Mouse (Mus musculus) neural tube, embryonic 12.5 days (tissue): ENCODE data around the gene Serpinf2. TPM values are rescaled to one million over a fixed set of nuclear protein-coding genes. Genes with fewer than 3 reads are reported as not detected.

ENCODE experiments used
- ATAC-seq: fragments of 200-750 bp; cut with Nextera tagmentation; 2 replicates; pipeline ENCODE4 v1.8.0; 2017; ENCODE audit warnings: low read depth, mild to moderate bottlenecking, moderate TSS enrichment, moderate library complexity; ENCODE audit not compliant: low FRiP score
- H3K27ac ChIP-seq: fragments of 300-500 bp; sonication (generic); 2 replicates; pipeline ENCODE4 v1.5.1; 2016
- H3K27me3 ChIP-seq: fragments of 300-500 bp; sonication (generic); replicated peaks from 2 replicates; pipeline ENCODE4 v1.6.1; 2016; ENCODE audit warnings: mild to moderate bottlenecking
- H3K36me3 ChIP-seq: fragments of 300-500 bp; sonication (generic); 2 replicates; pipeline ENCODE4 v1.6.1; 2016; ENCODE audit warnings: mild to moderate bottlenecking
- H3K4me1 ChIP-seq: fragments of 300-500 bp; sonication (generic); 2 replicates; pipeline ENCODE4 v1.6.1; 2016
- H3K4me2 ChIP-seq: fragments of 300-500 bp; sonication (generic); replicated peaks from 2 replicates; pipeline ENCODE4 v1.6.1; 2016; ENCODE audit warnings: mild to moderate bottlenecking
- H3K4me3 ChIP-seq: fragments of 300-500 bp; sonication (generic); 2 replicates; pipeline ENCODE4 v1.5.1; 2016
- H3K9ac ChIP-seq: fragments of 300-500 bp; sonication (generic); 2 replicates; pipeline ENCODE4 v1.6.1; 2016; ENCODE audit warnings: mild to moderate bottlenecking
- H3K9me3 ChIP-seq: fragments of 300-500 bp; sonication (generic); 2 replicates; pipeline ENCODE4 v1.6.1; 2016; ENCODE audit warnings: mild to moderate bottlenecking
- WGBS: fragments of 180-500 bp; shearing (Covaris S2); methylation state at CpG from one replicate; pipeline ENCODE4 v1.1.7; 2016; 5-methylcytosine and 5-hydroxymethylcytosine counted together
- polyA plus RNA-seq: library from polyadenylated mRNA; unstranded; fragments of >200 nt; fragmentation: Nextera tagmentation; extraction: Ambion mirVana; gene quantifications from 2 replicates; pipeline ENCODE4 v1.2.1, GENCODE M21; 2016

Serpinf2 gene
- polyA plus RNA-seq, 1 experiment from 2014 or later, result 0.18 TPM

GRCm38 (mm10) chr11:75465051-75465450 is 25.7 kb upstream of the Serpinf2 start:
- Histone ChIP-seq H3K9ac (no peak overlapping the region), H3K36me3 (peaks cover 16% of the 10 kb centered on the region), H3K4me2 (no peak overlapping the region), H3K27me3 (no peaks in the 10 kb centered on the region; the same call in 1 of the 2 replicates), H3K4me1 (peaks cover 28% of the 10 kb centered on the region), H3K27ac (no peak overlapping the region), H3K4me3 (no peak overlapping the region), H3K9me3 (no peaks in the 10 kb centered on the region)
- no peak for ATAC-seq
- 74% methylated on average over 6 of the region's 6 CpGs for WGBS

- WGBS, result 92% methylated on average over 6 of the region's 6 CpGs
These were observed 25.0 kb upstream of the Serpinf2 start for GRCm38 (mm10) chr11:75464417-75464816.

GRCm38 (mm10) chr11:75463624-75464023 is 24.2 kb upstream of the Serpinf2 start:
- Histone ChIP-seq H3K4me1 (peaks cover 34% of the 10 kb centered on the region), H3K4me2 (no peak overlapping the region), H3K27ac (no peak overlapping the region), H3K4me3 (no peak overlapping the region), H3K9ac (no peak overlapping the region), H3K27me3 (no peaks in the 10 kb centered on the region; the same call in 1 of the 2 replicates), H3K9me3 (no peaks in the 10 kb centered on the region), H3K36me3 (peaks cover 16% of the 10 kb centered on the region)
- WGBS, result 75% methylated on average over 4 of the region's 4 CpGs
- ATAC-seq, result no peak

More at GRCm38 (mm10) chr11:75464417-75464816, 25.0 kb upstream of the Serpinf2 start:
- ATAC-seq, result no peak
- no peaks in the 10 kb centered on the region; the same call in 1 of the 2 replicates for H3K27me3 ChIP-seq
- H3K36me3 ChIP-seq, result peaks cover 16% of the 10 kb centered on the region
- H3K4me3 ChIP-seq, result no peak overlapping the region
- no peak overlapping the region for H3K9ac ChIP-seq
- H3K4me2 ChIP-seq, result no peak overlapping the region
- no peak overlapping the region for H3K27ac ChIP-seq
- peaks cover 34% of the 10 kb centered on the region for H3K4me1 ChIP-seq
- H3K9me3 ChIP-seq, result no peaks in the 10 kb centered on the region

GRCm38 (mm10) chr11:75462865-75463336 is 23.5 kb upstream of the Serpinf2 start:
- peak overlapping the region; percentile 76; the same call in 1 of the 2 replicates for H3K9ac ChIP-seq
- H3K4me1 ChIP-seq, result peaks cover 30% of the 10 kb centered on the region
- no peaks in the 10 kb centered on the region for H3K9me3 ChIP-seq
- ATAC-seq, result no peak
- H3K27me3 ChIP-seq, result no peaks in the 10 kb centered on the region; the same call in 1 of the 2 replicates
- H3K27ac ChIP-seq, result no peak overlapping the region
- peaks cover 16% of the 10 kb centered on the region for H3K36me3 ChIP-seq
- H3K4me3 ChIP-seq, result no peak overlapping the region
- 5% methylated on average over 9 of the region's 9 CpGs for WGBS
- peak overlapping the region; percentile 98 for H3K4me2 ChIP-seq

- H3K27ac ChIP-seq, result no peak overlapping the region
- no peaks in the 10 kb centered on the region; the same call in 1 of the 2 replicates for H3K27me3 ChIP-seq
- no peaks in the 10 kb centered on the region for H3K9me3 ChIP-seq
- 6% methylated on average over 16 of the region's 16 CpGs for WGBS
- peaks cover 16% of the 10 kb centered on the region for H3K36me3 ChIP-seq
- peak overlapping the region; percentile 98 for H3K4me2 ChIP-seq
- ATAC-seq, result no peak
- peak overlapping the region; percentile 63 for H3K4me3 ChIP-seq
- H3K4me1 ChIP-seq, result peaks cover 24% of the 10 kb centered on the region
- peak overlapping the region; percentile 76 for H3K9ac ChIP-seq
These were observed 22.9 kb upstream of the Serpinf2 start for GRCm38 (mm10) chr11:75462253-75462783.

GRCm38 (mm10) chr11:75461743-75462252 is 22.4 kb upstream of the Serpinf2 start:
- H3K4me2 ChIP-seq, result peak overlapping the region; percentile 98
- peaks cover 16% of the 10 kb centered on the region for H3K36me3 ChIP-seq
- peak; percentile 52 for ATAC-seq
- peak overlapping the region; percentile 63 for H3K4me3 ChIP-seq
- peaks cover 24% of the 10 kb centered on the region for H3K4me1 ChIP-seq
- H3K27me3 ChIP-seq, result no peaks in the 10 kb centered on the region; the same call in 1 of the 2 replicates
- 0 out of 2 replicates have a peak overlapping the region, but pooled peaks have one; percentile 1 for H3K27ac ChIP-seq
- under 1% methylated on average over 29 of the region's 30 CpGs for WGBS
- H3K9me3 ChIP-seq, result no peaks in the 10 kb centered on the region
- peak overlapping the region; percentile 76 for H3K9ac ChIP-seq

- H3K4me3 ChIP-seq, result peak within 1 kb of the TSS; percentile 63
- H3K27me3 ChIP-seq, result no peaks in the 10 kb centered on the region; the same call in 1 of the 2 replicates
- peaks cover 16% of the 10 kb centered on the region for H3K36me3 ChIP-seq
- H3K9me3 ChIP-seq, result no peaks in the 10 kb centered on the region
- peak within 1 kb of the TSS; percentile 60 for H3K27ac ChIP-seq
- H3K9ac ChIP-seq, result peak within 1 kb of the TSS; percentile 76
- ATAC-seq, result peak; percentile 93
- peak within 1 kb of the TSS; percentile 98 for H3K4me2 ChIP-seq
- under 1% methylated on average over 46 of the region's 46 CpGs for whole genome bisulfite sequencing
- H3K4me1 ChIP-seq, result peaks cover 24% of the 10 kb centered on the region
These were observed 21.7 kb upstream of the Serpinf2 start, which contains the start of gene Tlcd2 for GRCm38 (mm10) chr11:75460844-75461742. Tlcd2 (plus strand) TSS chr11:75461715.

- Histone ChIP-seq H3K4me2 (peak overlapping the region; percentile 72), H3K9me3 (no peaks in the 10 kb centered on the region), H3K4me1 (peaks cover 25% of the 10 kb centered on the region), H3K9ac (peak overlapping the region; percentile 38), H3K4me3 (peak overlapping the region; percentile 41), H3K27me3 (no peaks in the 10 kb centered on the region; the same call in 1 of the 2 replicates), H3K36me3 (peaks cover 8% of the 10 kb centered on the region; the same call in 1 of the 2 replicates), H3K27ac (peak overlapping the region; percentile 60; the same call in 1 of the 2 replicates)
- ATAC-seq, result peak; percentile 45
- 2% methylated on average over 19 of the region's 19 CpGs for WGBS
These were observed 20.9 kb upstream of the Serpinf2 start for GRCm38 (mm10) chr11:75460103-75460843.

GRCm38 (mm10) chr11:75459751-75460102 is 20.3 kb upstream of the Serpinf2 start:
- H3K27ac ChIP-seq, result no peak overlapping the region
- H3K36me3 ChIP-seq, result 0 out of 2 replicates have a peak, but pooled peaks cover 3% of the 10 kb centered on the region
- H3K27me3 ChIP-seq, result no peaks in the 10 kb centered on the region; the same call in 1 of the 2 replicates
- H3K4me1 ChIP-seq, result peaks cover 30% of the 10 kb centered on the region
- H3K9ac ChIP-seq, result 0 out of 2 replicates have a peak overlapping the region, but pooled peaks have one; percentile 2
- WGBS, result 33% methylated on average over 5 of the region's 5 CpGs
- no peaks in the 10 kb centered on the region for H3K9me3 ChIP-seq
- H3K4me3 ChIP-seq, result no peak overlapping the region
- peak overlapping the region; percentile 72 for H3K4me2 ChIP-seq
- no peak for ATAC-seq

- 85% methylated on average over 5 of the region's 5 CpGs for WGBS
- no peak overlapping the region for H3K27ac ChIP-seq
These were observed 19.8 kb upstream of the Serpinf2 start for GRCm38 (mm10) chr11:75459141-75459711.

GRCm38 (mm10) chr11:75458628-75459041 is 19.2 kb upstream of the Serpinf2 start:
- no peak for ATAC-seq
- WGBS, result 81% methylated on average over 8 of the region's 8 CpGs
- no peak overlapping the region for H3K4me3 ChIP-seq
- no peaks in the 10 kb centered on the region for H3K9me3 ChIP-seq
- no peak overlapping the region for H3K27ac ChIP-seq
- H3K4me1 ChIP-seq, result peaks cover 39% of the 10 kb centered on the region
- H3K9ac ChIP-seq, result no peak overlapping the region
- H3K4me2 ChIP-seq, result no peak overlapping the region
- no peaks in the 10 kb centered on the region; the same call in 1 of the 2 replicates for H3K27me3 ChIP-seq
- no peaks in the 10 kb centered on the region for H3K36me3 ChIP-seq

More at GRCm38 (mm10) chr11:75459141-75459711, 19.8 kb upstream of the Serpinf2 start:
- Histone ChIP-seq H3K36me3 (no peaks in the 10 kb centered on the region), H3K4me3 (no peak overlapping the region), H3K9ac (no peak overlapping the region), H3K9me3 (no peaks in the 10 kb centered on the region), H3K27me3 (no peaks in the 10 kb centered on the region; the same call in 1 of the 2 replicates), H3K4me2 (peak overlapping the region; percentile 72; the same call in 1 of the 2 replicates), H3K4me1 (peaks cover 33% of the 10 kb centered on the region)
- no peak for ATAC-seq
